Mouse (Mus musculus): ENCODE measurements at regions not wholly inside any gene's neighbourhood (a gene's known extent, or its start where the extent isn't known, plus 50 kb on each side); places are given as distances from the start of the nearest gene placed in this dataset.

GRCm38 (mm10) chr10:37322310-37322709, 183.6 kb upstream of the Marcks start (continued):
- TF ChIP-seq JUND (IDR thresholded peaks at IDR 0.05; ENCODE audit: low read depth, low read length), result no peak

- Histone ChIP-seq H3K27me3 (ENCODE audit: control insufficient read depth in 1 of 2, insufficient read depth in 2 of 2, low read length in 2 of 2) (no peaks in the 10 kb centered on the region), H3K79me2 (ENCODE audit: control insufficient read depth, insufficient read depth, low read length, poor library complexity) (no peaks in the 10 kb centered on the region), H3K9ac (ENCODE audit: control insufficient read depth, low read depth, low read length, poor library complexity, severe bottlenecking) (no peak overlapping the region), H3K4me3 (ENCODE audit: control insufficient read depth in 1 of 2, insufficient read depth in 1 of 2, low read depth in 2 of 2, low read length in 2 of 2) (no peak overlapping the region), H3K9me3 (replicated peaks; ENCODE audit: insufficient read depth, low read length) (no peaks in the 10 kb centered on the region), H3K4me1 (ENCODE audit: control insufficient read depth in 1 of 2, insufficient read depth in 2 of 2, low read length in 2 of 2) (no peaks in the 10 kb centered on the region), H3K27ac (ENCODE audit: control insufficient read depth, low read depth, low read length) (no peak overlapping the region), H3K36me3 (ENCODE audit: control insufficient read depth in 1 of 2, insufficient read depth in 2 of 2, low read length in 2 of 2) (no peaks in the 10 kb centered on the region)
- no peak for DNase-seq (ENCODE audit: low read depth, low spot score)
- TF ChIP-seq HCFC1 (IDR thresholded peaks at IDR 0.05; ENCODE audit: low read depth, low read length) (no peak), TCF12 (IDR thresholded peaks at IDR 0.05; ENCODE audit: low read depth, low read length) (no peak), GATA1 (IDR thresholded peaks at IDR 0.05; ENCODE audit: low read depth, low read length) (no peak), MEF2A (IDR thresholded peaks at IDR 0.05; ENCODE audit: extremely low read depth, insufficient replicate concordance, low read depth, low read length, poor library complexity, severe bottlenecking) (no peak), UBTF (IDR thresholded peaks at IDR 0.05; ENCODE audit: borderline replicate concordance, insufficient read depth, low read depth, low read length) (no peak), MAFK (IDR thresholded peaks at IDR 0.05; ENCODE audit: borderline replicate concordance, low read depth, low read length) (no peak), EP300 (IDR thresholded peaks at IDR 0.05; ENCODE audit: low read depth in 1 of 2, low read length in 2 of 2) (no peak), TAL1 (IDR thresholded peaks at IDR 0.05; ENCODE audit: low read length) (no peak), E2F4 (IDR thresholded peaks at IDR 0.05; ENCODE audit: borderline replicate concordance, low read depth, low read length) (no peak)
These were observed 182.5 kb upstream of the Marcks start for GRCm38 (mm10) chr10:37321171-37321570.

DNA sequence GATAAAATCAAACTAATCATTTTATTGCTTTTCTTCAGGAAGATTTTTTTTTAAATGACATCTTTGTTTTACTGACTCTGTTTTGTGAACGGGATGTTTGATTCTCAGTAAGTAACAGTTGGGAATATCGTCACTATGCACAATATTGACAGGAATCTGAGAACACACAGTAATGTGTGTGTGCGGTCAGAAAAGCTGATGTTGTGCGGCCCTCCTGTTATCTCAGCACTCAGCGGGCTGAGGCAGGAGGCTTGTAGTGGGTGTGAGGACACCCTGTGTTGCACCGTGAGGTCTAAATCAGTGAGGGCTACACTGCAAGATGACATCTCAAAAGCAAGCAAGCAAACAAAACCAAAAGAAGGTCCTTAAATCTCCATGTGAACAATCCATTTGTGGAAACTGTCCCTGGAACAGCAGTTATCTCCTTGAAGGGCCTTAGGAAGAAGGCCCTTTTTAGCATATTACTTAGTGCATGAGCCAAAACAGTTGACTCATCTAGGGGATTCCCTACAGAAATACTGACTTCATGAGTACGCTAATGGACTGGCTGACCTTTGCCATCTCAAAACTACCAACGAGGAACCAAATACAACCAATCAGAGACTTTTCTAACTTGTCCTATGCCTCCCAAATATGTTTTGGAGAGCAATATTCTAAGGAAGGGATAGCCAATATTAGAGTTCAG, 181.2 kb upstream of the Marcks start:
- Histone ChIP-seq H3K27me3 (ENCODE audit: control insufficient read depth in 1 of 2, insufficient read depth in 2 of 2, low read length in 2 of 2) (no peaks in the 10 kb centered on the region), H3K4me3 (ENCODE audit: control insufficient read depth in 1 of 2, insufficient read depth in 1 of 2, low read depth in 2 of 2, low read length in 2 of 2) (no peak overlapping the region), H3K9ac (ENCODE audit: control insufficient read depth, low read depth, low read length, poor library complexity, severe bottlenecking) (no peak overlapping the region), H3K27ac (ENCODE audit: control insufficient read depth, low read depth, low read length) (no peak overlapping the region), H3K4me1 (ENCODE audit: control insufficient read depth in 1 of 2, insufficient read depth in 2 of 2, low read length in 2 of 2) (no peaks in the 10 kb centered on the region), H3K79me2 (ENCODE audit: control insufficient read depth, insufficient read depth, low read length, poor library complexity) (no peaks in the 10 kb centered on the region), H3K36me3 (ENCODE audit: control insufficient read depth in 1 of 2, insufficient read depth in 2 of 2, low read length in 2 of 2) (no peaks in the 10 kb centered on the region), H3K9me3 (replicated peaks; ENCODE audit: insufficient read depth, low read length) (no peaks in the 10 kb centered on the region)
- no peak for DNase-seq (ENCODE audit: low read depth, low spot score)
- TF ChIP-seq RAD21 (IDR thresholded peaks at IDR 0.05; ENCODE audit: low read depth, low read length) (no peak), MXI1 (IDR thresholded peaks at IDR 0.05; ENCODE audit: low read depth, low read length) (no peak), EP300 (IDR thresholded peaks at IDR 0.05; ENCODE audit: low read depth in 1 of 2, low read length in 2 of 2) (no peak), ELF1 (IDR thresholded peaks at IDR 0.05; ENCODE audit: low read depth, low read length) (no peak), ZMIZ1 (IDR thresholded peaks at IDR 0.05; ENCODE audit: low read depth, low read length) (no peak), POLR2A (IDR thresholded peaks at IDR 0.05; ENCODE audit: control insufficient read depth in 1 of 2, insufficient read depth in 1 of 2, low read depth in 1 of 2, low read length in 2 of 2, poor library complexity in 1 of 2) (no peak), BHLHE40 (IDR thresholded peaks at IDR 0.05; ENCODE audit: borderline replicate concordance, low read depth, low read length) (no peak), GABPA (IDR thresholded peaks at IDR 0.05; ENCODE audit: low read depth, low read length) (no peak), MEF2A (IDR thresholded peaks at IDR 0.05; ENCODE audit: extremely low read depth, insufficient replicate concordance, low read depth, low read length, poor library complexity, severe bottlenecking) (no peak), NELFE (IDR thresholded peaks at IDR 0.05; ENCODE audit: low read depth, low read length) (no peak), POLR2AphosphoS5 (IDR thresholded peaks at IDR 0.05; ENCODE audit: borderline replicate concordance, low read depth, low read length) (no peak)
